Mouse (Mus musculus) heart, embryonic 13.5 days (tissue): ENCODE data around the gene Fubp1. TPM values are rescaled to one million over a fixed set of nuclear protein-coding genes. Genes with fewer than 3 reads are reported as not detected.

ENCODE experiments used
- ATAC-seq: fragments of 200-750 bp; cut with Nextera tagmentation; 2 replicates; pipeline ENCODE4 v1.8.0; 2017; ENCODE audit warnings: moderate TSS enrichment; ENCODE audit not compliant: insufficient number of reproducible peaks, low FRiP score, low TSS enrichment; ENCODE audit errors: extremely low read depth
- H3K27ac ChIP-seq: fragments of 300-500 bp; sonication (generic); replicated peaks from 2 replicates; pipeline ENCODE4 v1.5.1; 2015; ENCODE audit warnings: moderate library complexity, mild to moderate bottlenecking, inconsistent platforms
- H3K27me3 ChIP-seq: fragments of 300-500 bp; sonication (generic); replicated peaks from 2 replicates; pipeline ENCODE4 v1.6.1; 2015; ENCODE audit warnings: mild to moderate bottlenecking, inconsistent platforms
- H3K36me3 ChIP-seq: fragments of 300-500 bp; sonication (generic); 2 replicates; pipeline ENCODE4 v1.6.1; 2015; ENCODE audit warnings: mild to moderate bottlenecking, inconsistent platforms
- H3K4me1 ChIP-seq: fragments of 300-500 bp; sonication (generic); 2 replicates; pipeline ENCODE4 v1.6.1; 2015; ENCODE audit warnings: inconsistent platforms
- H3K4me2 ChIP-seq: fragments of 300-500 bp; sonication (generic); 2 replicates; pipeline ENCODE4 v1.6.1; 2015; ENCODE audit warnings: inconsistent platforms, mild to moderate bottlenecking, moderate library complexity
- H3K4me3 ChIP-seq: fragments of 300-500 bp; sonication (generic); 2 replicates; pipeline ENCODE4 v1.5.1; 2015; ENCODE audit warnings: moderate library complexity, mild to moderate bottlenecking, inconsistent platforms
- H3K9ac ChIP-seq: fragments of 300-500 bp; sonication (generic); 2 replicates; pipeline ENCODE4 v1.6.1; 2015; ENCODE audit warnings: inconsistent platforms, mild to moderate bottlenecking, moderate library complexity
- H3K9me3 ChIP-seq: fragments of 300-500 bp; sonication (generic); 2 replicates; pipeline ENCODE4 v1.6.1; 2016; ENCODE audit warnings: inconsistent platforms
- WGBS: fragments of 180-500 bp; shearing (Covaris S2); methylation state at CpG from one replicate; pipeline ENCODE4 v1.1.7; 2015; ENCODE audit warnings: mixed read lengths; 5-methylcytosine and 5-hydroxymethylcytosine counted together
- polyA plus RNA-seq: library from polyadenylated mRNA; unstranded; fragments of >200 nt; fragmentation: Nextera tagmentation; extraction: Ambion mirVana; gene quantifications from 2 replicates; pipeline ENCODE4 v1.2.1, GENCODE M21; 2015

The Fubp1 gene
- polyA plus RNA-seq, 1 experiment from 2014 or later, result 118 TPM

GRCm38 (mm10) chr3:152264374-152264773 lies 54.2 kb downstream of the Fubp1 start:
- Histone ChIP-seq H3K27ac (peak overlapping the region; percentile 97), H3K36me3 (no peaks in the 10 kb centered on the region), H3K9ac (peak overlapping the region; percentile 91), H3K27me3 (no peaks in the 10 kb centered on the region), H3K9me3 (no peaks in the 10 kb centered on the region), H3K4me2 (peak overlapping the region; percentile 80), H3K4me3 (peak overlapping the region; percentile 69), H3K4me1 (peaks cover 61% of the 10 kb centered on the region)
- 27% methylated on average over 10 of the region's 10 CpGs for WGBS
- ATAC-seq, result no peak

- Histone ChIP-seq H3K4me3 (peak overlapping the region; percentile 69), H3K9ac (peak overlapping the region; percentile 91), H3K9me3 (no peaks in the 10 kb centered on the region), H3K27me3 (no peaks in the 10 kb centered on the region), H3K27ac (peak overlapping the region; percentile 97), H3K36me3 (no peaks in the 10 kb centered on the region), H3K4me2 (peak overlapping the region; percentile 80), H3K4me1 (peaks cover 58% of the 10 kb centered on the region)
- WGBS, result 17% methylated on average over 12 of the region's 12 CpGs
- ATAC-seq, result no peak
Measured at GRCm38 (mm10) chr3:152264830-152265229, 54.6 kb downstream of the Fubp1 start.

GRCm38 (mm10) chr3:152265351-152266035 lies 55.3 kb downstream of the Fubp1 start:
- Histone ChIP-seq H3K4me1 (peaks cover 54% of the 10 kb centered on the region), H3K9me3 (no peaks in the 10 kb centered on the region), H3K4me2 (peak overlapping the region; percentile 80), H3K4me3 (peak overlapping the region; percentile 69), H3K27ac (peak overlapping the region; percentile 97), H3K27me3 (no peaks in the 10 kb centered on the region), H3K9ac (peak overlapping the region; percentile 91), H3K36me3 (no peaks in the 10 kb centered on the region)
- WGBS, result 3% methylated on average over 51 of the region's 63 CpGs
- ATAC-seq, result peak; percentile 64; the same call in 1 of the 2 replicates

- no peak for ATAC-seq
- peak within 1 kb of the TSS; percentile 80 for H3K4me2 ChIP-seq
- WGBS, result 3% methylated on average over 13 of the region's 13 CpGs
Measured at GRCm38 (mm10) chr3:152266036-152266421, 55.8 kb downstream of the Fubp1 start, which contains the start of gene Nexn. Nexn (minus strand) TSS chr3:152266350.

GRCm38 (mm10) chr3:152268099-152268498 lies 57.9 kb downstream of the Fubp1 start:
- no peak overlapping the region for H3K9ac ChIP-seq
- no peak overlapping the region for H3K4me3 ChIP-seq
- WGBS, result 84% methylated on average over 14 of the region's 14 CpGs
- H3K36me3 ChIP-seq, result no peaks in the 10 kb centered on the region
- H3K4me2 ChIP-seq, result no peak overlapping the region
- ATAC-seq, result no peak
- no peaks in the 10 kb centered on the region for H3K9me3 ChIP-seq
- no peaks in the 10 kb centered on the region for H3K27me3 ChIP-seq
- peaks cover 53% of the 10 kb centered on the region for H3K4me1 ChIP-seq
- H3K27ac ChIP-seq, result no peak overlapping the region

More at GRCm38 (mm10) chr3:152266036-152266421, 55.8 kb downstream of the Fubp1 start, which contains the start of gene Nexn:
- Histone ChIP-seq H3K27ac (peak within 1 kb of the TSS; percentile 97), H3K4me3 (peak within 1 kb of the TSS; percentile 69), H3K4me1 (peaks cover 53% of the 10 kb centered on the region), H3K9me3 (no peaks in the 10 kb centered on the region), H3K9ac (peak within 1 kb of the TSS; percentile 91), H3K36me3 (no peaks in the 10 kb centered on the region), H3K27me3 (no peaks in the 10 kb centered on the region)

GRCm38 (mm10) chr3:152271071-152271710 lies 61.0 kb downstream of the Fubp1 start:
- no peak overlapping the region for H3K9ac ChIP-seq
- WGBS, result 75% methylated on average over 10 of the region's 10 CpGs
- H3K4me3 ChIP-seq, result no peak overlapping the region
- no peak overlapping the region for H3K4me2 ChIP-seq
- H3K9me3 ChIP-seq, result no peaks in the 10 kb centered on the region
- no peak overlapping the region for H3K27ac ChIP-seq
- no peaks in the 10 kb centered on the region for H3K27me3 ChIP-seq
- H3K36me3 ChIP-seq, result peaks cover 4% of the 10 kb centered on the region
- no peak for ATAC-seq
- H3K4me1 ChIP-seq, result peaks cover 58% of the 10 kb centered on the region

GRCm38 (mm10) chr3:152271876-152272275 lies 61.7 kb downstream of the Fubp1 start:
- H3K4me3 ChIP-seq, result no peak overlapping the region
- peaks cover 8% of the 10 kb centered on the region for H3K36me3 ChIP-seq
- no peak overlapping the region for H3K4me2 ChIP-seq
- 0 out of 2 replicates have a peak overlapping the region, but pooled peaks have one; percentile 4 for H3K27ac ChIP-seq
- no peaks in the 10 kb centered on the region for H3K9me3 ChIP-seq
- no peak for ATAC-seq
- H3K9ac ChIP-seq, result peak overlapping the region; percentile 11; the same call in 1 of the 2 replicates
- WGBS, result 68% methylated on average over 6 of the region's 6 CpGs
- no peaks in the 10 kb centered on the region for H3K27me3 ChIP-seq
- peaks cover 51% of the 10 kb centered on the region for H3K4me1 ChIP-seq

GRCm38 (mm10) chr3:152272974-152273685 lies 62.9 kb downstream of the Fubp1 start:
- Histone ChIP-seq H3K9ac (peak overlapping the region; percentile 16; the same call in 1 of the 2 replicates), H3K4me3 (no peak overlapping the region), H3K9me3 (no peaks in the 10 kb centered on the region), H3K4me2 (no peak overlapping the region), H3K27ac (peak overlapping the region; percentile 61), H3K27me3 (no peaks in the 10 kb centered on the region), H3K36me3 (peaks cover 11% of the 10 kb centered on the region), H3K4me1 (peaks cover 49% of the 10 kb centered on the region)
- no peak for ATAC-seq
- WGBS, result 58% methylated on average over 20 of the region's 20 CpGs

GRCm38 (mm10) chr3:152275008-152275407 lies 64.8 kb downstream of the Fubp1 start:
- Histone ChIP-seq H3K36me3 (peaks cover 11% of the 10 kb centered on the region), H3K4me3 (no peak overlapping the region), H3K4me1 (peaks cover 47% of the 10 kb centered on the region), H3K4me2 (no peak overlapping the region), H3K9ac (no peak overlapping the region), H3K27me3 (no peaks in the 10 kb centered on the region), H3K27ac (no peak overlapping the region), H3K9me3 (no peaks in the 10 kb centered on the region)
- 79% methylated on average over 8 of the region's 8 CpGs for WGBS
- ATAC-seq, result no peak

- Histone ChIP-seq H3K27me3 (no peaks in the 10 kb centered on the region), H3K9ac (no peak overlapping the region), H3K4me2 (no peak overlapping the region), H3K36me3 (peaks cover 25% of the 10 kb centered on the region), H3K4me3 (no peak overlapping the region), H3K4me1 (peaks cover 33% of the 10 kb centered on the region), H3K9me3 (no peaks in the 10 kb centered on the region), H3K27ac (no peak overlapping the region)
- ATAC-seq, result no peak
- 94% methylated on average over 3 of the region's 3 CpGs for WGBS
Measured at GRCm38 (mm10) chr3:152276935-152277334, 66.7 kb downstream of the Fubp1 start.

GRCm38 (mm10) chr3:152277912-152278311 lies 67.7 kb downstream of the Fubp1 start:
- peaks cover 34% of the 10 kb centered on the region for H3K36me3 ChIP-seq
- WGBS, result 76% methylated on average over 2 of the region's 2 CpGs
- H3K4me3 ChIP-seq, result no peak overlapping the region
- no peak overlapping the region for H3K4me2 ChIP-seq
- H3K27ac ChIP-seq, result peak overlapping the region; percentile 31; the same call in 1 of the 2 replicates
- no peak for ATAC-seq
- no peaks in the 10 kb centered on the region for H3K9me3 ChIP-seq
- H3K4me1 ChIP-seq, result peaks cover 25% of the 10 kb centered on the region
- no peak overlapping the region for H3K9ac ChIP-seq
- H3K27me3 ChIP-seq, result no peaks in the 10 kb centered on the region
